Mouse (Mus musculus) stomach, postnatal 0 days (tissue): ENCODE data around the gene Glg1. TPM values are rescaled to one million over a fixed set of nuclear protein-coding genes. Genes with fewer than 3 reads are reported as not detected.
"Not testable (repeated sequence)": the region's sequence is repeated elsewhere in the genome, so short reads cannot be mapped to it uniquely, and the experiment has no call there.

ENCODE experiments used
- ATAC-seq: fragments of 200-750 bp; cut with Nextera tagmentation; 2 replicates; pipeline ENCODE4 v1.8.0; 2017; ENCODE audit not compliant: low FRiP score, low TSS enrichment
- DNase-seq: peaks from one replicate; pipeline ENCODE4 v3.0.0-alpha.2; 2016; ENCODE audit warnings: low spot score
- H3K27ac ChIP-seq: fragments of 300-500 bp; sonication (generic); replicated peaks from 2 replicates; pipeline ENCODE4 v1.5.1; 2014; ENCODE audit warnings: mild to moderate bottlenecking, control low read depth
- H3K27me3 ChIP-seq: fragments of 300-500 bp; sonication (generic); 2 replicates; pipeline ENCODE4 v1.6.1; 2014; ENCODE audit warnings: low read length; ENCODE audit not compliant: control insufficient read depth, insufficient read depth
- H3K36me3 ChIP-seq: fragments of 300-500 bp; sonication (generic); 2 replicates; pipeline ENCODE4 v1.6.1; 2014; ENCODE audit warnings: low read length, mixed read lengths; ENCODE audit not compliant: control insufficient read depth, insufficient read depth
- H3K4me1 ChIP-seq: fragments of 300-500 bp; sonication (generic); replicated peaks from 2 replicates; pipeline ENCODE4 v1.6.1; 2014; ENCODE audit warnings: antibody characterized with exemption; ENCODE audit not compliant: control insufficient read depth, insufficient read depth
- H3K4me2 ChIP-seq: fragments of 300-500 bp; sonication (generic); replicated peaks from 2 replicates; pipeline ENCODE4 v1.6.1; 2014; ENCODE audit warnings: low read depth, mild to moderate bottlenecking, control low read depth, moderate library complexity
- H3K4me3 ChIP-seq: fragments of 300-500 bp; sonication (generic); 2 replicates; pipeline ENCODE4 v1.5.1; 2014; ENCODE audit warnings: low read depth, low read length, control low read depth
- H3K9ac ChIP-seq: fragments of 300-500 bp; sonication (generic); 2 replicates; pipeline ENCODE4 v1.6.1; 2014; ENCODE audit warnings: mild to moderate bottlenecking, low read length, control low read depth, mixed read lengths
- H3K9me3 ChIP-seq: fragments of 300-500 bp; sonication (generic); 2 replicates; pipeline ENCODE4 v1.6.1; 2016; ENCODE audit warnings: low read length; ENCODE audit not compliant: control insufficient read depth
- CTCF ChIP-seq: IDR thresholded peaks from 2 replicates; pipeline ENCODE4 v1.5.1; 2016; ENCODE audit warnings: antibody characterized with exemption, low read depth, mild to moderate bottlenecking, moderate library complexity
- EP300 ChIP-seq: optimal IDR thresholded peaks from 2 replicates; pipeline ENCODE3; 2016; ENCODE audit warnings: antibody characterized with exemption
- WGBS: fragments of 180-500 bp; shearing (Covaris S2); extraction: QIAGEN DNeasy Blood & Tissue Kit; methylation state at CpG from one replicate; pipeline ENCODE4 v1.1.7; 2014; 5-methylcytosine and 5-hydroxymethylcytosine counted together
- polyA plus RNA-seq: library from polyadenylated mRNA; unstranded; fragments of >200 nt; fragmentation: Nextera tagmentation; extraction: Ambion mirVana; gene quantifications from 2 replicates; pipeline ENCODE4 v1.2.1, GENCODE M21; 2015

The Glg1 gene
- polyA plus RNA-seq, 1 experiment from 2014 or later: 27.3 TPM

DNA sequence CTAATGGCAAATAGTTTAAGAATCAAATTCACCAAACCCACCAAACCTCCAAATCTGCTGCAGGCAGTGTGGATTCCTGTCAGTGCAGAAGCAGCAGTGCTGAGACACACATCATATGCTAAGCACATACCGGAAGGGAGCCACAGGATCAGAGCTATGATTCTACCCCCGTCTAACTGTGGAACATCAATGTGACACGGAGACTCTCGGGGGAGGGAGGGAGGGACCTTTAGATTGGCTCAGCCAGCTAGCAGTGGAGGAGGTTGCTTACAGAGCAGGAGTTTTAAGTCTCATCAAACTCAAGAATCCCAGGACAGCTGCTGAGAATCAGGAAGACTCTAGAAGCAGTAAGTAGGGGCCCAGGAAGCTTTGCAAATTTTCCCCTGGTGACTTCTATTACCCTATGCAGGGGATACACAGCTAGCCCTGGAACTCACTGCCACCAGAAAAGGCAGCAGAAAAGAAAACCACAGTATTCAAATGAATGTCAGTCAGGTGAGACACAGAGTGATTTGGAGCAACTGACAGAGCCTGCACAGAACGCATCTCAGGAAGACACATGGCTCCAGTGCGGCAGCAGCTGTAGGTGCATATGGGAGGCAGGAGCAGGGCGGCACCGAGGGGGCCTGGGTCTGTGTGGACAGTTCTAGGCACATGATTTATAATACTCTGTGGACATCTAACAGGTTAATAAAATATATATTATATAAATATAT is 103.1 kb downstream of the Glg1 start:
- TF ChIP-seq CTCF: no peak
- TF ChIP-seq EP300: no peak

DNA sequence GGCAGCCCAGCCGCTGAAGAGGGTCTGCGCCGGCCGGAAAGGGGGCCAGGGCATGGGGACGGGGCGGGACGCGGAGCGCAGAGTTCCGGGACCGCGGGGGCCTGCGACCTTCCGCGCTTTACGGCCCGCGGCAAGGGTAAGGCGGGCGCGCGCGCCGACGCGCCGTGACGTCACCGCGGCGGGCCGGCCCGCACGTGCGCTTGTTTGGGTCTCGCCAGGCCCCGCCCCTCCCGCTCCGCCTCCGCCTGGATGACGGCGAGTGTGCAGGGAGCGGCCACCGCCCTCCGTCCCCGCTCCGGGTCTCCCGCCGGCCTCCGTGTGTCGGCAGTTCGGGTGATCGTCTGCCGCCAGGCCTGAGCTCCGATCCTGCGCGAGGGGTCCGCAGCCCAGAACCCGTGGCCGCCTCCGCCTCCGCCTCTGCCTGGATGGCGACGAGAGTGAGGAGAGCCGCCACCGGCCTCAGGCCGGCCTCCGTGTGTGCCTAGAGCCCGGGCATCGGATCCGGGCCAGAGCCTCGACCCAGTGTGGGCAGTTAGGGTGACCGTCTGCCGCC is 113.5 kb downstream of the Glg1 start:
- H3K9me3 ChIP-seq, H3K4me1 ChIP-seq, H3K36me3 ChIP-seq, H3K27me3 ChIP-seq: not testable (repeated sequence)
- H3K27ac ChIP-seq: peak overlapping the region; percentile 69; the same call in 1 of the 2 replicates
- ATAC-seq (peak; percentile 96), DNase-seq (peak; percentile 97)
- WGBS: 0% methylated on average over 57 of the region's 74 CpGs
- peak overlapping the region; percentile 76 for H3K4me2 ChIP-seq
- peak overlapping the region; percentile 78 for H3K9ac ChIP-seq
- H3K4me3 ChIP-seq: peak overlapping the region; percentile 65

More for the DNA sequence above, 103.1 kb downstream of the Glg1 start:
- Histone ChIP-seq H3K4me2 (no peak overlapping the region), H3K4me3 (no peak overlapping the region), H3K9ac (no peak overlapping the region), H3K27ac (no peak overlapping the region), H3K4me1 (no peaks in the 10 kb centered on the region), H3K27me3 (no peaks in the 10 kb centered on the region), H3K36me3 (peaks cover 22% of the 10 kb centered on the region), H3K9me3 (no peaks in the 10 kb centered on the region)
- DNase-seq (no peak), ATAC-seq (no peak)
- 90% methylated on average over 8 of the region's 8 CpGs for WGBS

DNA sequence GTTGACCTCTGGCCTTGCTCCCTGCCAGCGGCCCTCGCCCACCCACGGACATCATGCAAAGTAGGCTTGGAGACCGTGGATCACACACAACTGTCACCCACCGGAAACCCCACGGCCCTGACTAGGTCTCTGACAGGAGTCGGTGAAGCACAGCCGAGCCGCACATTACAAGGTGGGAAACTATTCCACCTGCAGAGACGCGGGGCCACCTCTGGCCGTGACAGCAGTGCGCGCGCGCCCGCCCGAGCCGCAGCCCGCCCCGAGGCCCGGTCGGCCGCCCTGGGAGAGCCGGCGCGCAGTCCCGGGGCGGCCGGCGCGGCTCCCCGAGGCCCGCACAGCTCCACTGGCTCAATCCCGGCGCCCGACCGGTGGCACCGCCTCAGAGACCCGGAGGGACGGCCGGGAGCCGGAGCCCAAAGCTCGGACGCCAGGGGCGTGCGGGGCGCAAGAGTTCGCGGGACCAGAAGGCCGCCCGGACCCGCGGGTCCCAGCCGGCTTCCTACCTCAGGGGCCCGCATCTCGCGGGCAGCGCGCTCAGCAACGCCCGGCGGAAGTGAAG is 114.0 kb downstream of the Glg1 start:
- peak; percentile 82 for ATAC-seq
- DNase-seq: peak; percentile 52
- not testable (repeated sequence) for H3K27ac ChIP-seq, H3K4me1 ChIP-seq, H3K36me3 ChIP-seq, H3K9me3 ChIP-seq, H3K27me3 ChIP-seq
- H3K4me3 ChIP-seq: peak overlapping the region; percentile 65
- peak overlapping the region; percentile 67 for H3K4me2 ChIP-seq
- peak overlapping the region; percentile 64 for H3K9ac ChIP-seq
- WGBS: under 1% methylated on average over 49 of the region's 63 CpGs

DNA sequence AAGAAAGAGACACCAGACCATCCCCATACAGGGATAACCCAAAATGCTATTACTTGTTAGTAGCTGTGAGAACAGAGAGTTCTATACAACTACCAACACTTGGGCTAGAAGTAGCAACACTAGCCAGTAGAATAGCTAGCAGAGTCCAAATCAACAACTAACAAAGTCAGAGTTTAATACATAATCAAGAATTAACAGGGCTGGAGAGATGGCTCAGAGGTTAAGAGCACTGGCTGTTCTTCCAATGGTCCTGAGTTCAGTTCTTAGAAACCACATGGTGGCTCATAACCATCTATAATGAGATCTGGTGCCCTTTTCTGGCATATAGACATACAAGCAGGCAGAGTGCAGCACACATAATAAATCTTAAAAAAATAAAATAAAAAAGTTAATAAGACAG is 116.5 kb downstream of the Glg1 start:
- ATAC-seq (no peak), DNase-seq (no peak)
- Histone ChIP-seq H3K9ac (no peak overlapping the region), H3K4me1 (no peaks in the 10 kb centered on the region), H3K9me3 (no peaks in the 10 kb centered on the region), H3K36me3 (no peaks in the 10 kb centered on the region; the same call in 1 of the 2 replicates), H3K27ac (no peak overlapping the region), H3K4me3 (no peak overlapping the region), H3K27me3 (no peaks in the 10 kb centered on the region), H3K4me2 (no peak overlapping the region)
- TF ChIP-seq CTCF (no peak), EP300 (no peak)

DNA sequence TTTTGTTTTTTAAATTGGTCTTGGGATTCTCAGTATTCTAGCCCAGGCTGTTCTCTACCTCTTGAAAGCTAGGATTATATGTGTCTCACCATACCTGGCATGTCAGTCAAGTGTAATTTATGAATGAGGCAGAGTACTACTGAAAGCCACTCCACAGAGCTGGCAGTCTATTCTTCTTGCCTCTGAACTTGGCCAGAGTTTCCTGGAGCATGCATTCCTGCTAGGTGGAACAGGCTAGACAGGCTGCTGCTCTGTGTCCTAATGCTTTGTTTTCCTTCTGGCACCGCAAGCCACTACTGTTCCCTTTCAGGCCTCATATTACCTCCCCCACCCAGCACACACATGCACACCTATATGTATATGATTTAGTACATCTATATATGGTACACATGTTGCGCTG is 128.3 kb downstream of the Glg1 start:
- no peak overlapping the region for H3K4me2 ChIP-seq
- H3K36me3 ChIP-seq: peaks cover 16% of the 10 kb centered on the region
- TF ChIP-seq CTCF: no peak
- no peak for TF ChIP-seq EP300
- H3K4me3 ChIP-seq: no peak overlapping the region
- H3K27me3 ChIP-seq: no peaks in the 10 kb centered on the region
- no peak overlapping the region for H3K27ac ChIP-seq
- H3K9me3 ChIP-seq: no peaks in the 10 kb centered on the region
- DNase-seq (no peak), ATAC-seq (no peak)
- no peaks in the 10 kb centered on the region for H3K4me1 ChIP-seq
- 74% methylated on average over 2 of the region's 2 CpGs for WGBS
- H3K9ac ChIP-seq: no peak overlapping the region

DNA sequence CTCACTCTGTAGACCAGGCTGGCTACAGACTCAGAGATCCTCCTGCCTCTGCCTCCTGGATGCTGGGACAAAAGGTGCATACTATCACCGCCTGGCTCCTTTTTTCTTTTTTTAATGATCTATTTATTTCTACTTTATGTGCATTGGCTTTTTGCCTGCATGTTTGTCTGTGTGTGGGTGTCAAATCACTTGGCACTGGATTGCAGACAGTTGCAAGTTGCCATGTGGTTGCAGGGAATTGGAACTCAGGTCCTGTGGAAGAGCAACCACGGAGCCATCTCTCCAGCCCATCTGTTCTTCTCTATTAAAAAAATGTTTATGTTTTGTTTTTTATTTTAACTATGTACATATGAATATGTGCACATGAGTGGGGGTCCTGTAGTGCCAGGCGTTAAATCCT is 139.5 kb downstream of the Glg1 start:
- Histone ChIP-seq H3K4me3 (no peak overlapping the region), H3K4me2 (no peak overlapping the region), H3K9ac (no peak overlapping the region), H3K9me3 (no peaks in the 10 kb centered on the region), H3K27ac (no peak overlapping the region), H3K36me3 (peaks cover 16% of the 10 kb centered on the region), H3K27me3 (no peaks in the 10 kb centered on the region), H3K4me1 (no peaks in the 10 kb centered on the region)
- ATAC-seq (no peak), DNase-seq (no peak)
- TF ChIP-seq CTCF (no peak), EP300 (no peak)
- 94% methylated on average over 3 of the region's 3 CpGs for whole genome bisulfite sequencing
